Mouse (Mus musculus) small intestine, adult 2 months (tissue): ENCODE measurements around the gene Pygm.

ENCODE experiments used
- CTCF ChIP-seq: fragments of 200-500 bp; IDR thresholded peaks from 2 replicates; pipeline ENCODE4 v1.5.1; 2012; ENCODE audit warnings: low read depth, mild to moderate bottlenecking, control low read depth, inconsistent platforms, low read length, moderate library complexity, mixed read lengths; ENCODE audit not compliant: insufficient replicate concordance, insufficient read length; ENCODE audit errors: extremely low read depth
- POLR2A ChIP-seq: fragments of 200-500 bp; IDR thresholded peaks from 2 replicates; pipeline ENCODE4 v1.6.1; 2012; ENCODE audit warnings: low read depth, mild to moderate bottlenecking, control low read depth, inconsistent platforms, low read length, moderate library complexity

- TF ChIP-seq CTCF (no peak), POLR2A (no peak)
Observed at GRCm38 (mm10) chr19:6336920-6337319, 47.3 kb upstream of the Pygm start.
